Mouse (Mus musculus) natural killer cell, adult 2 months (primary cell): ENCODE results near the gene Rubcnl.

Experiments
- DNase-seq, 2 experiments: peaks; one replicate each; pipeline ENCODE4 v3.0.0; 2022; ENCODE audit warnings: low spot score in 2 of 2

The Rubcnl gene

DNA sequence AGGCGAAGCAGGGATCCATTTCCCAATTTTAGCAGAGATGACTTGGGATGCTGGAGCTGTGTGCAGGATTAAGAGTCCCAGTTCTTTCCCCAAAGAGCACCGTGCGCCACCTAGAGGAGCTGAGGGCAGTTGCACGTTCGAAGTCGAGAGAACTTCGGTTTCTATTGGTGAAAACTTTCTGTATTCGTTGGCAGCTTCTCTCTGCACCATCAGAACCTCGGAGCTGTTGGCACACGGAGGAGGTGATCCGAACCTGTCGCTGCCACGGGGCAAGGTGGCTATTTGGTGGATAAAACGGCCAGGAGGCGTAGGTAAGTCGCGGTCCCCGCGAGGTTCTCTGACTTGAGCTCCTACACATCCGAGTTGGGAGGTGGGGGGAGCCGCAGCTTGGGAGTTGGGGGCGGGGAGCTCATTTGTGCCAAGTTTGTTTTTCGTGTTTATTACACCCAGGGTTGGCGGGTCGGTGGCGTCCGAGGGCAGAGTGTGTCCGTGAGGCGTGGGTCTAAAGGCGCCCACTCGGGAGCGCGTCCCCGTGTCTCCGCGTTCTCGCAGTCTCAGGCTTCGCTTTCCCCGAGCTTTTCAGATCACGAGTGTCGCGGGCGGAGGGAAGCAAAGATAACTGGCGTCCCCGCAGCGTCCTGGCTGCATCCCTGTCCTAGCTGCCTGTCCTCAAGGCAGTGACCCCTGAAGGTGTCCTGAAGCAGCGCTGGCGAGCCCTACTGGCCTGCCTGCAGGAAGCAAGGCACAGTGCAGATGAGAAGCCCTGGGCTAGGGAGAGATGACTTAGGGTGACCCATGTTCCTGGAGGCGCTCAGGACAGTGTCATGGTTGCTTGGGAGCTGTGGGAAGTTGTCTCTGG lies at the start of gene Rubcnl:
Gene Rubcnl (plus strand): TSS at position 172 of the 859 bp plus-strand sequence.
- DNase-seq: peak; percentile 54 to 69

GRCm38 (mm10) chr14:74972216-74972615 lies 43.6 kb upstream of the Rubcnl start:
- no peak for DNase-seq

GRCm38 (mm10) chr14:74972687-74973086 lies 43.1 kb upstream of the Rubcnl start:
- no peak for DNase-seq

DNA sequence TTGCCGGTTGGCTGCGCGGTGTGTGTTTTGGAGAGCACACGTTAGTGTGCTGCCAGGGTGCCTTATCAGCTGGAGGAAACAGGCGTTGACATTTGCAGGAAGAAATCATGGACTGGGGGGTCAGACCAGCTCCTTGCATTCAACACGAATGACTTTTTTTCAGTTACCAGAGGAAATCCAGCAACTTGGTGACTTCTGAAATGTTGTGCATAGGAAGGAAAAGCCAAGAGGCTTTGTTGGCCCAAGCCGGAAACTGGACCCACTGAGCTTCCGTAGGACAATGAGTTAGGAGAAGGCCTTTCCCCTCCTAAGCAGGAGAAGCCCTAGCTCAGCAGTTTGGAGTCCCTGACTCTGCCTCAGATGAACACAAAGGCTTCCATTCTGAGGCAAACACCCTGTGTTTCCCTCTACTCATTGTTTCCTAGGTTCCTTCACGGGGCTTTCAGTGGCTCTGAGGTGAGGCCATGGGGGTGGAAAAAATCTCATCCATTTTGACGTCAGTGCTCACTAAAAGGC lies 41.6 kb upstream of the Rubcnl start:
- DNase-seq: no peak

GRCm38 (mm10) chr14:74976972-74977371 lies 38.9 kb upstream of the Rubcnl start:
- DNase-seq: no peak

GRCm38 (mm10) chr14:74981016-74981415 lies 34.8 kb upstream of the Rubcnl start:
- no peak for DNase-seq

DNA sequence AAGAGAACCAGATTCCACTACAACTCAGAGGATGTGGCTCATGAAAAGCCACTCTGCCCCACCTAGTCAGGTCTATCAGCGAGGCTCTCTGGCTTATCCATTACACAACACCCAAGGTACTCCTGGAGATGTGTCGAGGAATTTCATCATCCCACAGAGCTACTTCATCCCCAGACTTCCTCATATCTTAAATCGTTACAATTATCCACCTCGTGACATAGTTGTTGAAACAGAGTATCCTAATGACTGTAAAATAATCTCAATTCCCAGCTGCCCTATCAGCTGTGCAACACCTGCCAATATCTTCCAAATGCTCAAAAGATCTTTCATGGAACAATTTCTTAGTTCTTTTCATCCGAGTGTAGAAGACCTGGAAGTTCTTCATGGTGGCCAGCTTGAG lies 32.7 kb upstream of the Rubcnl start:
- no peak for DNase-seq

- DNase-seq: peak in 1 of 2 experiments; percentile 3
These were observed 30.9 kb upstream of the Rubcnl start for GRCm38 (mm10) chr14:74984817-74985391.

GRCm38 (mm10) chr14:74985658-74986057 lies 30.2 kb upstream of the Rubcnl start:
- DNase-seq: no peak

GRCm38 (mm10) chr14:74986527-74986926 lies 29.3 kb upstream of the Rubcnl start:
- no peak for DNase-seq

DNA sequence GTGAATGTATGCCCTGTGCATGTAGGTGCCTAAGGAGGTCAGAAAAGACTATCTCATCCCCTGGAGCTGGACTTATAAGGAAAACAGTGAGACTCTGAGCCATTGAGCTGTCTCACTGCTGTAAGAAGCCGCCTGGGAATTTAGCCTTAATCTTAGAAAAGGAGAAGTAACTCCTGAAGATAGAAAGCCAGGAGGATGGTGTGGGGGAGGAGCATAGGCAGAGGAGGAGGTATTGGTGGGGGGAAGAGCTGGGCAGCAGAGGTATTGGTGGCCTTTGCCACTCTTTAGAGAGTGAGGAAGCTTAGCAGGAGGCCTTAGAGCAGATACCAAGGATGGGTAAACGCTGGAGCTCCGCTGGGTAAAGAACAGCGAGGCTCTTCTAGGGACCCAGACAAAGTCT lies 26.5 kb upstream of the Rubcnl start:
- DNase-seq: no peak

DNA sequence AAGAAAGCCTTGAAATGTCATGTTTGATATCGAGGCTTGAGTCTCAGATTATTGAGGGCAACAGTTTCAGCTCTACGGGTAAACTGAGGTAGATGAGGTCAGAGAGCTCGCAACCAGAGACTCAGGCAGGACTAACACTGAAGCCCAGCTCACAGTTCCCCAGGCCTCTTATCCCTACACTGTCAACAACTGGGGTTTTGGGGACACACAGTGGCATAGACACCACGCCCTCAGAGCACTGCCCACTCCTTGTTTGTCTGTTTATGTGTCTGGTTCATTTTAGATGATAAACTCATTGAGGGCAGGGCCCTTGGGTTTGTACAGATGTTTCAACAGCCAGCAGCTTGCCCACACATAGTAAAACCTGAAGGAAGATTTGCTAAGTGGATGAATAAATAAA lies 25.9 kb upstream of the Rubcnl start:
- no peak for DNase-seq

- DNase-seq: peak; percentile 38 to 42
These were observed 25.3 kb upstream of the Rubcnl start for GRCm38 (mm10) chr14:74990504-74990903.

DNA sequence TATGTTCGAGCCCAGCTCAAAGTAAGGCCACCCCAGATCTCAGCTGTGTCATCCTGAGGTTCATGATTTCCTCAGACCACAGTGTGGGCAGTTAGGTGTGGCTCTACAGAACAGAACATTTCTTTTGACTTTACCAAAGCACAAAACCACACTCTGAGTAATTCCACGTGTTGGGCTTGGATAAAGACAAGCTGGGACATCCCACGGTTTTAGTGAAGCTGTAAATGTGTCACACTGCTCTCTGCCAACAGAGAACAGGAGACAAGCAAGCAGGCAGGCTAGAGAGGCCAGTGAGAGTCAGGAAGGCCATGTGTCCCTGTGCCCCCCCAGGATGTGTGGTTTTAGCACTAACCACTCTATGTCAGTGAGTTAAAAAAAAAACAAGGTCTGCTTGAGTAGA lies 19.3 kb upstream of the Rubcnl start:
- DNase-seq: peak; percentile 61 to 78

DNA sequence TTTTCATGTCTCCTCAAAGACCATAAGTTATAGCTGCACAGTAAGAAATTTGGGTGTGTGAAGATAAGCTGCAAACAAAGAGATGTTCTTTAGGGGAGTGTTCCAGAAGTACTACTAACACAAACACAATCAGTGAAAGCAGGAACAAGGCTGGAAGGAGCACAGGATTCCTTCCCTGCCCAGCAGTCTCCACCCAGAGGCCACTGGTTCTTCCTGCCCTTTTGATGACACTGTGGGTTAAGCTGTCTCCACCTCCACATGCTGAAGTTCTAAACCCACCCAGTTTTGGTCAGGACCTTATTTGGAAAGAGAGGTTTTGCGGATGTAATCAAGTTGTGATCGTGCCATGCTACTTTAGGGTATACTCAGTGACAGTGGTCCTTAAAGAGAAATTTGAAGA lies 18.8 kb upstream of the Rubcnl start:
- no peak for DNase-seq

- no peak for DNase-seq
These were observed 14.5 kb upstream of the Rubcnl start for GRCm38 (mm10) chr14:75001364-75001763.

GRCm38 (mm10) chr14:75003356-75003755 lies 12.5 kb upstream of the Rubcnl start:
- no peak for DNase-seq

- DNase-seq: peak; percentile 36 to 38
These were observed 10.2 kb upstream of the Rubcnl start for GRCm38 (mm10) chr14:75005478-75006199.

DNA sequence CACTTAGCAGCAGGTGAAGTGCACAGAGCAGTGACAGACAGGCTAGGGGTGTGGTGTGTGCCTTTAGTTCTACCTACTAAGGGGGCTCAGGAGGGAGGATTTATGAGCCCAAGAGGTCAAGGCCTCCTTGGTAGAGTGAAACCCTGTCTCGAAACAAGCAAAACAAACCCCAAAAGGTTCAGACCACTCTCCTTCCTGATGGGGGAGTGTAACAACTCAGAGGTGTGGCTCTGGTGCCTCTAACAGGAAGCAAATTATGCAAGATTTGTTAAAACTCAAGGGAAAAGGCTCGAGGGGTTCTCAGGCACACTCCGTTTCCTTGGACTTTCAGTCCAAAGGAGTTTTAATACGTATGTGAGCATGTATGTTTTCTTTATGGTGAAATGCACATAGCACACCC lies 5.5 kb upstream of the Rubcnl start:
- no peak for DNase-seq

DNA sequence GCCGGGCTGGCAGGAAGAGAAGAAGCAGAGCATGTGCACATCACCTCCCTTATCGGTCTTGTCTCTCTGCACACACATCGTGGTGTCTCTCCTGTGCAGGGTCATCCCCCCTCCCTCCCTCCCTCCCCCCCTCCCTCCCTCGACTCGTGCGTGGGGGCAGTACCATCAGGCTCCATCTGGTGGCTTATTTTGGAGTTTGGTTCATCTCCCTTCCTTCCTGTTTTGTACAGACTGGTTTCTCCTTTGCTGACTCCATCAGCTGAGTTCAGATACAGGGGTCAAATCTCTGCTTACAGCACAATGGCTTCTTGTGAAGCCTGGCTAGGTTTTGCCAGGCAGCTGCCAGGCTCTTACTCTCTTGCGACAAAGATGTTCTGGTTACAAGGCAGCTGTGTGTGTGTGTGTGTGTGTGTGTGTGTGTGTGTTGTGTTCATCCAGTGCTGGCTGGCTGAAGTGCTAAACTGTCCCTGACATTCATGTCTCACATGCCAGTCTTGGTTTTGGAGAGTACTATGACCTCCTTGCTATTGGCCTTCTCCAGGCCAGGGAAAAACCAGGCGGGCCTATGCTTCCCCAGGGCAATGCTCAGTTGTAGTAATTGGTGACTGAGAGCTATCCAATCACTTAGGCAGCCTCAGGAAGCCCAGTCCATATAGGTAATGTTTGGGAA lies 4.7 kb upstream of the Rubcnl start:
- peak in 1 of 2 experiments; percentile 33 for DNase-seq

GRCm38 (mm10) chr14:75016715-75017020 lies 841 bp downstream of the Rubcnl start:
- peak in 1 of 2 experiments; percentile 44 for DNase-seq

DNA sequence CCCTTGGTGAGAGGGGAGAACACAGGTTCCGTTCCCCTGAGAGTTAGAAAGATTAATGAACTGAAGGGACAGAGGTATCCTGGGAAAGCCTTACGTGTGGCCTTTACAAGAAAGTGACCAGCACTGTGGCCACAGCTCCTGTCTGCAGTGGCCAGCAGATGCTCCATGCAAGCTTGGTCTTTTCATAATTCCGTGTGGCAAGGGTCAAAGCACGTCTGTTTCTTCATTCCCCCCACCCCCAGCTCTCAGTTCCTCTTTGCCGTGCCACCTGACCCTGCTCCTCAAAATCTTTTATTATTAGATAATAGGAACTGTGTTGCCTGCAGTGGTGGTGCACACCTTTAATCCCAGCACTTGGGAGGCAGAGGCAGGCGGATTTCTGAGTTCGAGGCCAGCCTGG lies 1.4 kb downstream of the Rubcnl start:
- DNase-seq: peak in 1 of 2 experiments; percentile 70
